Mouse (Mus musculus) neural tube, embryonic 11.5 days (tissue): ENCODE measurements at regions not wholly inside any gene's neighbourhood (a gene's known extent, or its start where the extent isn't known, plus 50 kb on each side); places are given as distances from the start of the nearest gene placed in this dataset.

ENCODE experiments used
- ATAC-seq: fragments of 200-750 bp; cut with Nextera tagmentation; 2 replicates; pipeline ENCODE4 v1.8.0; 2017; ENCODE audit warnings: moderate number of reproducible peaks, mild to moderate bottlenecking, moderate TSS enrichment, moderate library complexity; ENCODE audit not compliant: insufficient read depth, low FRiP score, low TSS enrichment
- DNase-seq: peaks from one replicate; pipeline ENCODE4 v3.0.0-alpha.2; 2015; ENCODE audit warnings: low spot score
- H3K27ac ChIP-seq: fragments of 300-500 bp; sonication (generic); 2 replicates; pipeline ENCODE4 v1.5.1; 2014; ENCODE audit warnings: low read depth, mild to moderate bottlenecking, low read length
- H3K27me3 ChIP-seq: fragments of 300-500 bp; sonication (generic); 2 replicates; pipeline ENCODE4 v1.6.1; 2014; ENCODE audit warnings: mild to moderate bottlenecking, low read length, mixed read lengths; ENCODE audit not compliant: control insufficient read depth, insufficient read depth
- H3K36me3 ChIP-seq: fragments of 300-500 bp; sonication (generic); 2 replicates; pipeline ENCODE4 v1.6.1; 2014; ENCODE audit warnings: mild to moderate bottlenecking, low read length, moderate library complexity, mixed read lengths; ENCODE audit not compliant: control insufficient read depth, insufficient read depth
- H3K4me1 ChIP-seq: fragments of 300-500 bp; sonication (generic); 2 replicates; pipeline ENCODE4 v1.6.1; 2014; ENCODE audit warnings: low read length, mixed read lengths; ENCODE audit not compliant: control insufficient read depth, insufficient read depth
- H3K4me2 ChIP-seq: fragments of 300-500 bp; sonication (generic); 2 replicates; pipeline ENCODE4 v1.6.1; 2014; ENCODE audit warnings: low read depth, mild to moderate bottlenecking, moderate library complexity
- H3K4me3 ChIP-seq: fragments of 300-500 bp; sonication (generic); 2 replicates; pipeline ENCODE4 v1.5.1; 2014; ENCODE audit warnings: low read depth, low read length
- H3K9ac ChIP-seq: fragments of 300-500 bp; sonication (generic); 2 replicates; pipeline ENCODE4 v1.6.1; 2014; ENCODE audit warnings: mild to moderate bottlenecking, low read length
- H3K9me3 ChIP-seq: fragments of 300-500 bp; sonication (generic); 2 replicates; pipeline ENCODE4 v1.6.1; 2016; ENCODE audit warnings: low read length; ENCODE audit not compliant: control insufficient read depth
- WGBS: fragments of 180-500 bp; shearing (Covaris S2); extraction: QIAGEN DNeasy Blood & Tissue Kit; methylation state at CpG from one replicate; pipeline ENCODE4 v1.1.7; 2014; 5-methylcytosine and 5-hydroxymethylcytosine counted together

DNA sequence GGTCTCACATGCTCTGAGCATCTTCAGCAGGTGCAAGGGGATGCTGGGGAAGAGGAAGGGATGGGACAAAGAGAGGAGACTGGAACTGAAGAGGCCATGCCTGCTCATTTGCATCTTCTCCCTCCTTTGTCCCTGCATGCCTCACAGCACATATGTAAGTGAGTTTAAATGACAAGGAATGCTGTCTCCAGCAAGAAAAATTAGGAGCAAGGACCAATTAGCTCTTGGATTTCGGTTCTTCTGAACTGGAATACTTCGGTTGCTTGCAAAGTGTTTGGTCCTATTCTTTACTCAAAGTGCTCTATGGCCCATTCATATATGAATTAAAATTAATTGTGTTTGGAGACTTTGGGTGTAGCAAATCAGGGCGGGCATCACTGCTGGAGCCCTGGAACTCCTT lies 459.0 kb upstream of the Adgrl2 start:
- Histone ChIP-seq H3K27ac (no peak overlapping the region), H3K36me3 (no peaks in the 10 kb centered on the region), H3K4me3 (no peak overlapping the region), H3K9ac (no peak overlapping the region), H3K27me3 (no peaks in the 10 kb centered on the region), H3K9me3 (no peaks in the 10 kb centered on the region), H3K4me2 (no peak overlapping the region), H3K4me1 (no peaks in the 10 kb centered on the region; the same call in 1 of the 2 replicates)
- no peak for DNase-seq
- 80% methylated on average over 3 of the region's 3 CpGs for WGBS
- no peak for ATAC-seq

DNA sequence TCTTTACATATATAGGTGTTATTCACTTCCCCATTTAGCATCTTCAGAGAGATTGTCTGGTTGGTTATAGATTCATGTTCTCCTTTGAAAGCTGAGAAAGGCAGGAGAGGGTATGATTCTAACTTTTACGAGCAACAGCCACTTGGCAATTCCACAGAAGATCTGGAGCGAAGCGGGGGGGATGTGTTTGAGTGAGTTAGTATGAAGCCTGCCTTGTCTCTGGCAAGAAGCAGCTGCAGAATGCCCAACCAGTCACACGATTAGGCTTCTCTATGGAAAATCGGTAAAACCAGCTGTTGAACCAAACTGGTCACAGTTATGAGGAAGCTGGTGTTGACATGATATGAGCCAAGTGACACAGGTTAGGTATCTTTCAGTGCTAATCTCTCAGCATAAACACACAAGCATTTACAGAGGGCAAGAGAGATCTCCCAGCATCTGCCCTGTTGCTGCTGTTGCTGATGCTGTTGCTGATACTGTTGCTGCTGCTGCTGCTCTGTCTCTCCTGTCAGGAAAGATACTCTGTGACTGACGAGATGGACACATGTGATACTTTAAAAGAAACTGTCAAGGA lies 455.7 kb upstream of the Adgrl2 start:
- no peak for DNase-seq
- Histone ChIP-seq H3K4me3 (no peak overlapping the region), H3K27ac (no peak overlapping the region), H3K36me3 (no peaks in the 10 kb centered on the region), H3K9ac (no peak overlapping the region), H3K4me1 (no peaks in the 10 kb centered on the region; the same call in 1 of the 2 replicates), H3K4me2 (no peak overlapping the region), H3K9me3 (no peaks in the 10 kb centered on the region), H3K27me3 (no peaks in the 10 kb centered on the region)
- WGBS, result 66% methylated on average over 6 of the region's 6 CpGs
- ATAC-seq, result no peak

DNA sequence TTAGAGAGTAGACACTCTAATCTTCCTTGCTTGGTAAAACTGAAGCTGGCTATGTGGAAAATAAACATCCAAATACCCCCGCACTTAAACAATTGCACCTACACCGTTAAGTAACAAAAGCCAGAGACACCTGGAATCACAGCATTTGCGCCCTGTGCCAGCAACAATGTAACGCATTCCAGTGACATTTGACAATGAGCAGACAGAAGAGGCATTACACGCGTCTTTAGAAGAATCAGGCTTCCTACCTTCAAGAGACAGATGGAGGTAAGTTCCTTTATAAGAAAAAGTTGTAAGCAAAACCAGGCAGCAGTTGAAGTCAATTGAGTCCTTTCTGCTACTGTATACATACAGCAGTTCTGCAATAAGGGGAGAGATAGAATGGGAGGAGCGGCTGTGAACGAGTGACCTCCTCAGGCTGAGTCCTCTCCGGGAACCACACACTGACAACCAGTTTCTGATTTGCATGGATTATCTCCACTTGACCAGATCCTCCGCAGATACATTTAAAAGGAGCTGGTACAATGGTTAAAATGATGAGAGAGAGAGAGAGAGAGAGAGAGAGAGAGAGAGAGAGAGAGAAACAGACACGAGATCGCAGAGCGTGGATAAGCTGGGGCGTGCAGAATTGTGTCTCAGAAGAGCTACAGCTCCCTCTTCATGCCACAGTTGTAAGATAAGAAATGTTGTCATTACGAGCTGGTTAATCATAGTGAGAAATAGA lies 454.7 kb upstream of the Adgrl2 start:
- H3K4me2 ChIP-seq, result peak overlapping the region; percentile 39
- peak; percentile 40 for DNase-seq
- peak overlapping the region; percentile 23 for H3K4me3 ChIP-seq
- no peaks in the 10 kb centered on the region for H3K27me3 ChIP-seq
- no peak overlapping the region for H3K9ac ChIP-seq
- peak; percentile 62 for ATAC-seq
- H3K4me1 ChIP-seq, result no peaks in the 10 kb centered on the region; the same call in 1 of the 2 replicates
- H3K27ac ChIP-seq, result no peak overlapping the region
- WGBS, result 7% methylated on average over 15 of the region's 15 CpGs
- no peaks in the 10 kb centered on the region for H3K9me3 ChIP-seq
- H3K36me3 ChIP-seq, result no peaks in the 10 kb centered on the region

DNA sequence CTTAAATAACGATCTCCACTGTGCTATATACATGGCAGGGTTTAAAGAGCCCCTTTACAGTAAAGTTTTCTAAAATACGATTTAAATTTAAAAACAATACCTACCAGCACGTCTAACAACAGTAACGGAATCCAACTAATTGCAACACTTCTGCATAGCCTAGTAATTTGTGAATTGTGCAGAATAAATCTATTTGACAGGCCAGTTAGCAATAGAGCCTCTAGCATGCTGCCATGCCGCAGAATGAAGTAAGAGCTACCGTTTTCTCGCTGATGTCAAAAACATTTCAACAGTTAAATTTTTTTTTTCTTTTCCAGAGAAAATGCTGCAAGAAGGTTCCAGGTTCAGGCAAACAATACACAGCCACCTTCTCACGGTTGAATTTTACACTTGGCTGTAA lies 454.0 kb upstream of the Adgrl2 start:
- Histone ChIP-seq H3K4me1 (no peaks in the 10 kb centered on the region; the same call in 1 of the 2 replicates), H3K27ac (no peak overlapping the region), H3K9me3 (no peaks in the 10 kb centered on the region), H3K4me3 (no peak overlapping the region), H3K27me3 (no peaks in the 10 kb centered on the region), H3K36me3 (no peaks in the 10 kb centered on the region), H3K9ac (no peak overlapping the region), H3K4me2 (no peak overlapping the region)
- no peak for DNase-seq
- 49% methylated on average over 8 of the region's 8 CpGs for whole genome bisulfite sequencing
- ATAC-seq, result no peak

DNA sequence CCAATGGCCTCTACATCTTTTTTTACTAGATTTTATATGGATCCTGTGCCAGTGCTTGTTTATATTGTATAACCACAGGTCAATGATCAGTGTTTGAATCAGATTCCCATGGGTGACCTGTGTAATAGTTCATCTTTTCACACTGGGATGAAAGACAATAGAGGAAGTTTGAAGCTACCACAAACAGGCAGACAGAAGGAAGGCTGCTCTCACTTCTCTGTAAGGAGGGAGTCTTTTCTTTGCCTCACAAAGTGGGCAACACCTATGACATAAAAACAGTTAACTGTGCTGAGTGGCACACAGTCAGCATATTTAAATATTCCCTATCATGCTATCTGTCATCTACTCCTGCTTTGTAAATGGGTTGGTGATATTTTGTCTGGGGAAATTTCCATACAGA lies 450.9 kb upstream of the Adgrl2 start:
- ATAC-seq (no peak), DNase-seq (no peak)
- H3K9me3 ChIP-seq, result no peaks in the 10 kb centered on the region
- H3K27ac ChIP-seq, result no peak overlapping the region
- H3K27me3 ChIP-seq, result no peaks in the 10 kb centered on the region
- H3K4me3 ChIP-seq, result no peak overlapping the region
- no peaks in the 10 kb centered on the region; the same call in 1 of the 2 replicates for H3K4me1 ChIP-seq
- H3K36me3 ChIP-seq, result no peaks in the 10 kb centered on the region
- no peak overlapping the region for H3K9ac ChIP-seq
- H3K4me2 ChIP-seq, result no peak overlapping the region

DNA sequence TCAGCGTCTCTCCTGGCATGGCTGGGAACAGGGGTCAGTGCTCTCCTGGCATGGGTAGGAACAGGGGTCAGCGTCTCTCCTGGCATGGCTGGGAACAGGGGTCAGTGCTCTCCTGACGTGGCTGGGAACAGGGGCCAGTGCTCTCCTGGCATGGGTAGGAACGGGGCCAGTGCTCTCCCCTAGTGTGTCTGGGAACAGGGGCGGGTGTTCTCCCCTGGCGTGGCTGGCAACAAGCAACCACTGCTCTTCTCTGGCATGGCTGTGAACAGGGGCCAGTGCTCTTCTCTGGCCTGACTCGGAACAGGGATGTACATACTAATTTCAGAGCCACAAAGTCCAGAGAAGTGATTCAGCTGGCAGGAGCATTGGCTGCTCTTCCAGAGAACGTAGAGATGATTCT lies 447.4 kb upstream of the Adgrl2 start:
- WGBS, result 88% methylated on average over 8 of the region's 8 CpGs
- Histone ChIP-seq H3K4me3 (no peak overlapping the region), H3K4me2 (no peak overlapping the region), H3K4me1 (no peaks in the 10 kb centered on the region), H3K9me3 (no peaks in the 10 kb centered on the region), H3K9ac (no peak overlapping the region), H3K36me3 (no peaks in the 10 kb centered on the region), H3K27ac (no peak overlapping the region), H3K27me3 (no peaks in the 10 kb centered on the region)
- no peak for DNase-seq
- no peak for ATAC-seq

DNA sequence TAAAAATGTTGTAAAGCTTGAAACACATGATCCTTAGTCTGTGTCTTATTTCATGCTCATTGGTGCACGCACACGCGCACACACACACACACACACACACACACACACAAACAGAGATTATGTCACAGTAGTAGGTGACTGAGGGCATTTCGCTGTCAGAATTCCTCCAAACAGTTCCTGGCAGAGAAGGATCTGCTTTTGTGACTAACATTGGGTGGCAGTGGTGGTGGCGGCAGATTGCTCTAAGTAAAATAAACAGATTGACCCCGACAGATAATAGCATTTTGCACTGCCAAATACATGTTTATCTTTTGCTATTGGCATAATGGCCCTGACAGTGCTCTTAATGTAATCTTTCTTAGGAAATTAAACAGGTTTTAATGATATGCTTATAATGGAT lies 446.6 kb upstream of the Adgrl2 start:
- 86% methylated on average over 6 of the region's 6 CpGs for WGBS
- no peaks in the 10 kb centered on the region for H3K27me3 ChIP-seq
- no peaks in the 10 kb centered on the region for H3K9me3 ChIP-seq
- no peaks in the 10 kb centered on the region for H3K36me3 ChIP-seq
- no peaks in the 10 kb centered on the region for H3K4me1 ChIP-seq
- H3K4me2 ChIP-seq, result no peak overlapping the region
- H3K9ac ChIP-seq, result no peak overlapping the region
- no peak for ATAC-seq
- DNase-seq, result no peak
- H3K4me3 ChIP-seq, result no peak overlapping the region
- no peak overlapping the region for H3K27ac ChIP-seq

DNA sequence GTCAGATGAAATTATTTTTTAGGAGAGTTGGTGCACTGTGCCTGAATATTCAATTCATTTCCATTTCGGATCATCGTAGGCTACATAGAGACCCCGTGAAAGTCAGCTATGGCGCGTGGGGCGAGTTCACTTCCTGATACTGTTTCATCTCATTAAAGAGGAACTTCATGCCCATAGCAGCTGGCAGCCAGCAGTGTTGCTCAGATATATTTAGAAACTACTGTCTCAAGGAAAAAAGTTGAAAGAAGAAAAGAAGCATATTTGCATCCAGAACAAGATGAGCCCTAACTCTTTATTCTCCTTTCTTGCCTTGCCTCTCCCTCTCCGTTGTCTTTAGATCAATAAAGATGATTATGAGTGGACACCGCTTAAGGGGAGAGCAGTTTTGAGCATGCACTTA lies 446.1 kb upstream of the Adgrl2 start:
- H3K36me3 ChIP-seq, result no peaks in the 10 kb centered on the region
- no peak for ATAC-seq
- 96% methylated on average over 8 of the region's 8 CpGs for WGBS
- H3K9me3 ChIP-seq, result no peaks in the 10 kb centered on the region
- H3K4me3 ChIP-seq, result no peak overlapping the region
- H3K27me3 ChIP-seq, result no peaks in the 10 kb centered on the region
- no peak for DNase-seq
- no peak overlapping the region for H3K9ac ChIP-seq
- no peak overlapping the region for H3K27ac ChIP-seq
- no peak overlapping the region for H3K4me2 ChIP-seq
- no peaks in the 10 kb centered on the region for H3K4me1 ChIP-seq

DNA sequence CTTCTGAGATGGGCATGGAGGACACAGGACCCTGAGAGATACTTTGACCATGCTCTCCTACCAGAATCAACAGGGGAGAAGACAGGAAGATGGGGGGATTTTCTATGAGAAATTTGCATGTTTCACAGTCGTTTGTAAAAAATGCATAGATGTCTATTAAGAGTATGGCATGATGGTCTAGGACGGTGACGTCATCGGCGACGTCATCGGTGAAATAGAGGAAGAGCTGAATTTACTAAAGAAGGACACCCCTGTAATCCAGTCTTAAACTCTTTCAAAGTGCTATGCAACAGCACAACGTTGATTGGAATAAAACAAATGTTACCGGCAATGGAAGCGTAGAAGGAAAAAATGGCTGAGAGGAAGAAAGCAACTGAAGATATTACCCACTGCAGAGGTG lies 441.4 kb upstream of the Adgrl2 start:
- Histone ChIP-seq H3K4me1 (no peaks in the 10 kb centered on the region), H3K9ac (no peak overlapping the region), H3K4me2 (no peak overlapping the region), H3K36me3 (no peaks in the 10 kb centered on the region), H3K27me3 (no peaks in the 10 kb centered on the region), H3K9me3 (no peaks in the 10 kb centered on the region), H3K27ac (no peak overlapping the region), H3K4me3 (no peak overlapping the region)
- DNase-seq (no peak), ATAC-seq (no peak)
- 96% methylated on average over 10 of the region's 10 CpGs for WGBS
